Mouse (Mus musculus) kidney, adult 18-20 months (tissue): ENCODE data around the gene Hrh3.
A peak's percentile ranks its signal among the peaks of the same experiment; 100 is the strongest.

Experiments used
- DNase-seq: peaks from one replicate; pipeline ENCODE4 v3.0.0; 2021

Gene Hrh3

DNA sequence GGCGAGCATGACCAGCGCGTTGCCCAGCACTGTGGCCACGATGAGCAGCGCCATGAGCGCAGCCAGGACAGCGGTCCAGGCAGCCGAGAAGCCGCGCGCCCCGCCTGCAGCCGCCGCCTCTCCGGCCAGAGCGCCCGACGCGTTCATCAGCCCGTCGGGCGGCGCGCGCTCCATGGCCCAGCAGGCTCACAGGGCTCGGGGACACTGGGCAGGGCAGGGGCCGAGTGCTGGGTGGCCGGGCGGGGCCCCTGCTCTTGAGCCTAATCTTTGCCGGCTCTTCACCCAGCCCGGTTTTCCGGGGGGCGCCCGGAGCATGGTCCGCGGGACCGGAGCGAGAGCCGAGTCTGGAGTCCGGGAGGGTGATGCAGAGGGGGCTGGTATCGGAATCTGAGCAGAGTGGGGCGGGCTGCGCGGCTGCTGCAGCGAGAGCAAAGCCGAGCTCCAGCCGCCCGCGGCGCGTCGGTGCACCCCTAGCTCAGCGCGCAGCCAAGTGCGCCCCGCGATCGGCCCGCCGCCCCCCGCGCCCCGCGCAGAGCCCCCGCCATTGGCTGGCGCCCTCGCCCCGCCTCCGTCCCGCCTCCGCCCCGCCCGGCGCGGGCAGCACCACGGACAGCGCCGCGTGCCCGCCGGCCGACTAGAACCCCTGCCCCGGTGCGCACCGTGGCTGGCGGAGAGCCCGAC, at the start of gene Hrh3:
TSS of gene Hrh3 (minus strand) at position 511 of the 681 bp plus-strand sequence.
- peak; percentile 88 for DNase-seq

DNA sequence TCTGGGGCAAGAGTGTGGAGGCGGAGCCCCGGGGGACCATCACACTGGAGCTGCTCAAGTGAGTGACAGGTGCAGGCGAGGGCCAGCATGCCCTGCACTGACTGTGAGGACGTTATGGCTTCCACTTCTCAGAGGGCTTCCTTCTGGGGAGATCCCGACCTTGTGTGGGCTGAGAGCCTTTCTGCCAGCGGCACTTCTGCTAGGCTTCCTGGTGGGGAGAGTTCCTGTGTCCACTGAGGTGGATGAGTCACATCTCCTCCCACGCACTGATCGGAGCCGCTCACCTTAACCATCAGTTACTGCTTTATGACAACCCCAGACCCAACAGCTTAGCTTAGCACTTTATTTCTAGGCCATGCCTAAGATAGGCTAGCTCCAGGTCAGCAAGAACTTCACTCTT, 44.3 kb upstream of the Hrh3 start:
- no peak for DNase-seq

DNA sequence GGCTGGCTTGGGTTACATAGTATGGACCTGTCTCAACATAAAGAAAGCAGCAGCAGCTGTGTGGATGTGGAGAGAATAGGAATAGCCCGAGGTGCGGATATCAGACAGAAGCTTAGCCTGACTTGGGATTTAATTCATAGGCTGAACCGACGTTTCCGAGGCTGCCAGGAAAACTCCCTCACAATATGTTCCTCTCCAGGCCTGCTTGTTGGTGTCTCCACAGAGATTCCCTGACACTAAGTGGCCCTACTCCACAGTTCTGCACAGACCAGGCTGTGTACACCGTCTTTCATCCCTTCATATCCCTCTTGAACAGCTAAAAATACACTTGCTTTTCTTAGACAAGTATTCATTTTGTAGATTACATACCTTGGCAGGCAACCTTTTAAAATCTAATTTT, 43.1 kb upstream of the Hrh3 start:
- DNase-seq = no peak

DNA sequence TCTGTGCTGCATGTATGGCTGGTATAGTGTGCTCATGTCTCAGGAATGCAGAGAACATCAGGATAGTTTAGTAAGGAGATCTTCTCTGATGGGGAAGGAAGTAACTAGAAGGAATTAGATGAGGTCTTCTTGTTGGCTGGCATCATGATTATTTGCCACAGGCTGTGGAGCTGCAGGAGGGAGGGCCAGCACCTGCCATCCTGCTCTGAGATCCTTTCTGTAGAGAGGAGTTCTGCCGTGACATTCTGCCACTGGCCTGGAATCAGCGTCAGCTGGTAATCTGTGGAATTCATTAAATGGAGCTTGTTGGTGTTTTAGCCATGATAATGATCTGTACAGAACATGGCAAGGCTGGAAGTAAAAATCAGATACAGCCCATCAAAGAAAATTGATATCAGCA, 41.8 kb upstream of the Hrh3 start:
- DNase-seq = no peak

DNA sequence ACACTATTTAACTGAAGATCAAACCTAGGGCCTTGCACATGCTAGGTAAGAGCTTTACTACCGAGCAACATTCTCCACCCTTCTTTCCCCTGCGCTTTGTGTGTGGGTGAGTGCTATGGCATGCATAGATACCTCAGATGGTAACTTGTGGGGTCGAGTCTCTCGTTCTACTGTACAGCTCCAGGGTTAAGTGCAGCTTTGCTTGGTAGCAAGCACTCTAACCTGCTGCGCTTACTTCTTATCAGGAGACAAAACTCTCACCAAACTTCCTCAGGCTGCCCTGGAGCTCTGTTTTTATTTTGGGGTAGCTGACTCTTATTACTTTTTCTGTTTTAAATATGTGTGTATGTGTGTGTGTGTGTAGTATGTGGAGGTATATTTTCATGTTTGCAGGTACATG, 31.1 kb upstream of the Hrh3 start:
- no peak for DNase-seq

DNA sequence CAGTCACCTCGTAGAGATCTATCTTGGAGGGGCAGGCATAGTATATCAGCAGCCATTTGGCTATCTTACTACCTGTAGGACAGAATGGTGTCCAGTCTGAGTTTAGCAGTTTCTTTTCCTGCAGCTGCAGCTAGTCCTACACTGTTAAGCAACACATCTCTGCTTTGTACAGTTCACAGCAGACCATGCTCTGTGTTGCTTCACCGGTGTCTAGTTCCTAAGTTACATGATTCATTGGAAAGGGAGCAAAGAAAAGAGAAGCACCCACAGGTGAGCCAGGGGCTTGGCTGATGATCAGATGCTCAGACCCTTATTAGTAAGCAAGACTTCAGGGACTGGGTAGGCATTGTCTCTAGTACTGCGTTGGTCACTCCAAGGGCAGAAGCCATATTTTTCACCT, 29.6 kb upstream of the Hrh3 start:
- no peak for DNase-seq

DNA sequence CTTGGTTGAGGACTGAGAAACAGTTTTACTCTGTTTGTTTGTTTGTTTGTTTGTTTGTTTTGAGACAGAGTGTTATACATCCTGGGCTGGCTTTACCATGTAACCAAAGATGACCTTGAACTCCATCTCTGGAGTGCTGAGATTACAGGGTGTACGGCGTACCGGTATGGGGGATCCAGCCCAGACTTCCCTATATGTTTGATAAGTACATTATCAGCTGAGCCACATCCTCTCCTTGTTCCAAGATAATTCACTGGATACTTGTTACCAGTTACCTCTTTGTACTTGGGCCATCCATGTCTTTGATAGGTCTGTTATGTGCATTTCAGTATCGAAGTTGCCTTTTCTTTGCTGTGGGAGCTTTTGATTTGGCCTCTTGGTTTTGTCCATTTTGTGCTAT, 28.9 kb upstream of the Hrh3 start:
- DNase-seq = no peak

DNA sequence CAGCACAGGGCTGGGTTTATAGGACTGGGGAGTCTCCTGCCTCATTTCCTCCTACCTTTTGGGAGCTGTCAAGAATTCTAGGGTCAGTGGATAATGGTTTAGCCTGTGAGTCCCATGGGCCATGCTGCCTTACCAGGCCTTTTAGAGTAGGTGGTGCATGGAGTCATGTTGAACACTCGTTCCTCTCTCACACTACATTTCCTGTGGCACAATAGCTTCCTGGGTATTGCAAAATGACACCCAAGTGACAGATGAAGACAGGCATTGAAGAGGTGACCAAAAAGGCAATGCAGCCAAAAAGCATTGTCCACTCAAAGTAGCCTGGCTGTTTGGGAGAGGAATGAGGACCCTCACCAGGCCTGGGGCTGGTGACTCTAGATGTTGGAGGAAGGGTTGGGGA, 23.4 kb upstream of the Hrh3 start:
- no peak for DNase-seq

DNA sequence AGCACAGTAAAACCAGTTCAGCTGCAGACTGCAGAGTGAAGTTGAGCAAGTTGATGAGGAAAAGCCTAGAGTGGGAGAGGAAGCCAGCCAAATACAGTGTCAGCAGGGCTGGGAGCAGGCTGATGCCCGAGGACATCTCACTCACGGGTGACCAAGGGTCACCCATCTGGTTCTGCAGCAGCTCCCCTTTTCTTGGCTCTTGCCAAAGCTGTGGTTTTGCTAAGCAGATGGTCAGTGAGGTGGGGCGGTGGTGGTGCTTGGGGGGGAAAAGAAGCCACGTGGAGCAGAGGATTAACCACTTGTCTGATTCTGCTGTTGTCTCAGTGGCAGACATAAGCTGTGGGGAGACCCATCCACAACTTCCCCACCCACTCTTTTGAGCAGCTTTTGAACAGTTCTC, 21.9 kb upstream of the Hrh3 start:
- no peak for DNase-seq

DNA sequence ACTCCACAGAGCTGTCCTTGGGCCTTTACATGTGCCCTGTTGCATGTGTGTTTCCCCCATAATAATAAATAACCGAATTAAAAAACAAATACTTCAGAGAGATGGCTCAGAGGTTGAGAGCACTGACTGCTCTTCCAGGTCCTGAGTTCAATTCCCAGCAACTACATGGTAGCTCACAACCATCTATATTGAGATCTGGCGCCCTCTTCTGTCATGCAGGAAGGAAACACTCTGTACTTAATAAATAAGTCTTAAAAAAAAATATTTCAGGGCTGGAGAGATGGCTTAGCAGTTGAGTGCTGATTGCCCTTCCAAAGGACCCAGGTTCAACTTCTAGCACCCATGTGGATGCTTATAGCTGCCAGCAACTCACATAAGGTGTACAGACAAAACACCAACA, 19.9 kb upstream of the Hrh3 start:
- DNase-seq = no peak

DNA sequence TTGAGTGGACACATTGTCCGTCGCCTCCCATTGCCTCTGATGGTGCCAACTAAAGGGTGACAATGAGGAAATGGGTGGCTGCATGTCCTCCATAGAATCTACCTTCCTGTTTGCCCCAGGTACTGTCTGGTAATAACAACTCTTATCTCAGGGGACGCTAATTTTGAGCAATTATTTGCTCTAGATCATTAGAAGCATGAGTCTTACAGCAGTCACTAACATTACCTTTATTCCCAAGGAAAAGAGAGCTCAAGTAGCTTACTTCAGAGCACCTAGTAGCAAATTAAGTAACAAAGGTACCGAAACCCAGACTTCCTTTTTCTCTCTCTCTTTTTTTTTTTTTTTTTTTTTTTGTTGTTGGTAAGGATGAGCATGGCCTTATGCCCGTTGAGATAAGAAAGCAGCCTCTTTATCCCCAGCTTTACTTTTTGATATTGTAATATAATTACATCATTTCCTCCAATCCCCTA, 16.0 kb upstream of the Hrh3 start:
- DNase-seq = no peak

DNA sequence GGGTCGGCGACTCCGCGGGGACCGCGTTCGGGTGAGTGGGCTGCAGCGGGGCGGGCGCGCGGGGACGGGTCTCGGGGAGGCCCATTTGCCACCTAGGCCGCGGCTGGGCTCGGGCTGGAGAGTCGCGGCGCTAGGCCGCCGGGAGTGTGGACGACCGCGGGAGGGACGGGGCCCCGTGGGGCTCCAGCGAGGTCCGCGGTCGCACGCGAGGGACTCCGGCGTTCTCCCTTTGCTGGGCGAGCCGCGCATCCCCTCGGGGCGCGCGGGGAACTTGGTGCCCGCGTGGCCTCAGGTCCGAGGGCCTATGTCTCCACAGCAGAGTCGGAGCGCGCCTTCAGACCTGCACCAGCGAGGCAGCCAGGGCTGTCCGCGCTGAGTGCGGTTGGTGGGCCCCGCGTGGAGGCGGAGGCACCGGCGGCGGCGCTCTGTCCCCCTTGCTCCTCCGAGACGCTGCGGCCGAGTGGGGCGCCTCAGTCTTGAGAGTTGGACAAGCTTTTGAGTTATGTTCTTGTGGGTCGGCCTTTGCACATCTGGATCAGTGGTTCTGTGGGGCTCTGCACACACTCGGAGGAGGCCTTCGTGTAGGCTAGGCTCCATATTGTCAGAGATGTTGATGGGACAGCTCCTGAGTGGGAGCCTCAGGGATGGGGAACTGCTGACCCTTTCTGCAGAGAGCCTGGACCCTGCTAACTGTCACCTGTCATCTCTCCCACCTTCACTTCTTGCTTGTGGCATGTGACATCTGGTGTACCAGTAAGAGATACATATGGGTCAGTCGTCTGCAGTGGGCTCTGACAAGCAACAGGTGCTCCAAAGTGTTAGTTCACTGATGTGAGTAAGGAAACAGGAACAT, 15.4 kb upstream of the Hrh3 start:
- DNase-seq = no peak

DNA sequence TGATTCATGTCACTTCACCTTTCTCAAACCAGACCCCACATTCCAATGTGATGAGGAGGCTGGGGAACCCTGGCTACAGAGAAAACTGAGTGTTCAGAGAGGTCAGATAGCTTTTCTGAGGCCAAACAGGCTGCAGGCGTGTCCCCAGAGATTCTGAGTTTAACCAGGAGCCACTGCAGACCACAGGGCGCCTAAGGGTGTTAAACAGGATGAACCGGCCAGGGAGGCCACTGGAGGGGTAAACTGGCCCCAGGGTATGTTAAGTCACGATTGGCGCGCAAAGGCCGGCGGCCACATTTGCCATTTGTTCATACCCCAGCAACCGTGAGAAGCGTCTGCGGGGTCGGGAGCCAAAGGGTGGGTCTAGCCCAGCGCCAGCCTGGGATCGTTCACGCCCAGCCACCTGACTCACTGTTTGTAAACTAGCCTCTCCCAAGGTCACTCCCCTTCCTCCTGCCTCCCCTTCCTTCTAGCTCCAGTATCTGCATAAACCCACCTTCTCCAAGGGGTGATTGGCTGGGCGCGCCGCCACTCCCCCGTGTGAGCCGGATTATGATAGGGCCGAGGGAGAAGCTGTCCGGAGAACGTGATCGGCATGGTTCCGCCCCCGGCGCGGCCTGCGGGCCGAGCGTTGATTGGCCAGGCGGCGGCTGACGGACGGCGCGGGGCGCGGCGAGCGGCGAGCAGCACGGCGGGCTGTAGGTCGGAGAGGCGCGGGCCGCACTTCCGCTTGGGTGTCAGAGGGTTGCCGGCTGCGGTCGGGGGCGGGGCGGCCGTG, 14.6 kb upstream of the Hrh3 start, which contains the start of gene Osbpl2:
TSS of gene Osbpl2 (plus strand) at position 646 of the 778 bp plus-strand sequence.
- DNase-seq = peak; percentile 100

DNA sequence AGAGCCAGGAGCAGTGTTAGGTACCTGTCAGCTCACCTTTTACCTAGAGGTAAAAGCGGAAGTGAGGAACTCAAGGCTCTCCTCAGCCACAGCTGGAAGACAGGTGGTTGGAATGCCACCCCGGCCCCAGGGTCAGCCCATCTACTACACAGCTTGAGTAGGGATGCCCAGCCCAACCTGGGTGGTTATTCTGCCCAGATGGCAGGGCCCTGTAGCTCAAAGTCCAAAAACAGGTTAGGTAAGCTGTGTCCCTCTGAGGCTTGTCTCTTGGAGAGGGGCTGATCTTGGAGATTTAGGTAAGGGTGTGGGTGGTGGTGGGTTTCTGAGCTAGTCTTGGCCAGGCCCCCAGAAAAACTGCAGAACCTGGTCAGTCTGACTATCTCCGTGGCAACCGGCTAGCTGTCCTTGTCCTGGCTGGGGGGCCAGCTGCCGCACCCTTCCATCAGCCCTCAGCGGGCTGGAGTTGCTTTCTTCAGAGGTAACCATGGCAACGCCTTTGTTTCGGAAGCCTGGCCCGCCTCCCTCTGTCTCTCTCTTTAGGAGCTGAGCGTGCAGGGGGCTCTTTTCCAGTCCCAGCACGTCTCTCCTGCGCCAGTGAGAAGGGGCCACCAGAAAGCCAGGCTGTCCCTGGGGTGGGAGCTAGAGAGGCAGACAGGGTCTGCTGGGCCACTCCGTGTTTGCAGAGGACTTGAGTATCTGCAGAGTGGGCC, 13.4 kb upstream of the Hrh3 start:
- no peak for DNase-seq

DNA sequence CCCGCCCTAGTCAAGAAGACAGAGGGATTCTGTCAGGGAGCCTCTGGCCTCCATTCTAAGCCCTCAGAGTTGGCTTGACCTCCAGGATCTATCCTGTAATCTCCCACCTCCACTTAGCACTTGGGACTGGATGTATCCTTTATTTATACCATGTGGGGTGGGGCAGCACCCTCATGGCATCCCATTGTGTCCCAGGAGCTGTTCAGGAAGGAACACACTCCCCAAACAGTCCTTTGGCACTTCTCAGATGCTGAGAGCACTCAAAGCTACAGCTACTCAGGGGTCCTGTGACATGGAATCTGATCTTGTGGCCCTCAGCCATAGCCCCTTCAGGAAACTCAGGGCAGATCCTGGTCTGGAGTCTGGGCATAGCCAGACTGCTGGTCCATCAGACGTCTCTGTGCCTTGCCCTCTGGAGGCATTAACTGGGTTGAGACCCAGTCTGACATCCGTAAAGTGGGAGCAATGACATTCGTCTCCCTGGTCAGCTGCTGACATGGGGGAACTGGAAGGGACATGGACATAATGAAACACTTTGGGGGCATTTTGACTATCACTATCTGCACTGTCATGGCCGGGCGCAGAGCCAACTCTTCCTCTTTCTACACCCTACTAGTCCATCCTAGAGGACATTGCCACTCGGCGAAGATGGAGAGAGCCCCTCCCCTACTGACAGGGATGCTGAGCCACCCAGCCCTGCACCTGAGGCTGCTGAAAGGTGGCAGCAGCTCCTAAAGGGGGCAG, 12.6 kb upstream of the Hrh3 start:
- no peak for DNase-seq

DNA sequence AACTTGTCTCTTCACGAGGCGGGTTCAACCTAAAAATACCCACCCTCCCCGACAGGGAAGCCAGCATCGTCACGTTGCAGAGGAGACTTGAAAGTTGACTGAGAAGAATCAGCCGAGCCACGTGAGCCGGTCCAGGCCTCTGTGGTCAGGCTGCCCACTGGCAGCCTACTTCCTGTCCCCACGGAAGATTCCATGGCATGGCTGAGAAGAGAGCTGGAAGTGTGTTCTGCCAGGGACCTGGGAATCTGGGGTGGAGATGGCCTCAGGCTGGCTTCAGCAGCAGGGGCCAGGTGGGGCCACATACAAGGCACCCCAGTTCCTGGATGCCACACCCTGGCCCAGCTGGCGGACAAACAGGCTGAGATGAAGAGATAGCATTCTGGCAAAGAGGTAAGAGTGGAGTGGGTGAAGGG, 11.8 kb upstream of the Hrh3 start:
- no peak for DNase-seq

DNA sequence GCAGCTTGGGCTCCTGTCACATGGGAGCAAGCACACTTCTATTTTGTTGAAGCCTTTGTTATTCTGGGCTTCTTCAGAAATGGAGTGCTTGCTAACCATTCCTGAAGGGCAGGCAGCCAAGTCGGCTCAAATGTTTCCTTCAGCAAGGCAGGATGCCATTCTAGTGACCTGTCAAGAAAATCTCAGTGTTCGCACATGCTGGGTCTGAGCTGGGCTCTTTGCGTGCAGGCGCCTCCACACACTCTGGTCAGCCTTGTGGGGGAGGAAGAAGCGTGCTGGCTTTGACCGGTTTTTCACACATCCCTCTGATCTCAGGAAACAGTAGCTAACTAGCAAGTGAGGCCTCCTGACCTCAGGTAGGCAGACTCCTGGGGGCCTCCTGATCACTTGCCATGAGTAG, 11.0 kb upstream of the Hrh3 start:
- peak; percentile 57 for DNase-seq

DNA sequence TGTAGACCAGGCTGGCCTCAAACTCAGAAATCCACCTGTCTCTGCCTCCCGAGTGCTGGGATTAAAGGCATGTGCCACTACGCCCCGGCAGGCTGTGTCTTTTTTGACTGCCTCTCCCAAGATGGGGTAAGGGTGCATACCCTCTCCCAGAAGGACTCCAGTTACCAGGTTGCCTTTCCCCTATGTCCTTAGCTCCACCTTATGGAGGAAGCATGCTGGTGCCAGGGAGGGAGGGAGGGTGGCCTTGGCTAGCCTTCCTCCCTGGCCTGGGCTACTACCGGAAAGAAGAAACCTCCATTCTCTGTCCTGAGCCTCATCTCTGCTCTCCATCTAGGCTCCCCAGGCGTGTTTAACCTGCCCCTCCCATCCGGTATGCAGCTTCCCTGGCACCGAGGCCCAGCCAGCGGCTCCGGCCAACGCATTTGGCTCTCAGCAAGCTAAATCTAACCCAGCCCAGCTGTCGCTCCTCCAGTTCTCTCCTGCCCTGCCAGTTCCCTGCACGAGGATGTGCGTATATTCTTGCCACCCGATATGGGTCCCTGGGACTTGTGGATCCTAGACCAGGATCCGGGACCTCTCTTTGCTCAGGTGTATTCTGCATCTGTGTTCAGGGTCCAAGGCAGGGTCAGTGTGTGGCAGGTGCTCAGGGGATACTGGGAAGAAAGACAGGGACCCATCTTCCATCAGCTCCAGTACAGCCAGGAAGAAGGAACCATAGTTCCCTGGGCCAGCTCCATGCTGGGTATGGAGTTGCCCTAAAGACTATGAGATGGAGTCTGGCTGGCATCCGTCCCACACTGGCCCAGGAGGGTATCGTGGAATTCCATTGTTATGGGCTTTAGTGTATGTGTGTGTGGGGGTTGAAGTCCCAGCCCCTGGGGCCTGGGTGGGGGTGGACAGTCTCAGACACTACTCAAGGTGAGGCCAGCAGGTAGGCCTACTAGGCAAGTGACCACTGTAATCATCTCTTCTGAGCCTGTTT, 9.9 kb upstream of the Hrh3 start:
- no peak for DNase-seq

DNA sequence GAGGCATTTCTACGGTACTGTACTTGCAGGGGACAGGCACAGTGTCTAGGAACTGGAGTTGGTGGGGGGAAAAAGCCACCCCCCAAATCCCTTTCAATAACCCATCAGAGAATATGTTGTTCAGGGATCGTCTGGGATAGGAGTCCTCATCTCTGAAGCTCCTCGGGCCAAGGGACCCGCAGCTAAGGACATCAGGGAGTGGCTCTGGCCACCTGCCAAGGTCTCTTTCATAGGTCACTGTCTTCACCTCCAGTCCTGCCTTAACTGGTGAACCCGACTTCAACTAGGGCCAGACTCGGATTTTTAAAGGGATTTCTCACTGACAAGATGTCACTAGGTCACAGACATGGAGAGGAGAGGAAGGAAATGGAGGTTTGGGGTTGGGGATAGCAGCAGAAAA, 4.0 kb upstream of the Hrh3 start:
- DNase-seq = no peak

DNA sequence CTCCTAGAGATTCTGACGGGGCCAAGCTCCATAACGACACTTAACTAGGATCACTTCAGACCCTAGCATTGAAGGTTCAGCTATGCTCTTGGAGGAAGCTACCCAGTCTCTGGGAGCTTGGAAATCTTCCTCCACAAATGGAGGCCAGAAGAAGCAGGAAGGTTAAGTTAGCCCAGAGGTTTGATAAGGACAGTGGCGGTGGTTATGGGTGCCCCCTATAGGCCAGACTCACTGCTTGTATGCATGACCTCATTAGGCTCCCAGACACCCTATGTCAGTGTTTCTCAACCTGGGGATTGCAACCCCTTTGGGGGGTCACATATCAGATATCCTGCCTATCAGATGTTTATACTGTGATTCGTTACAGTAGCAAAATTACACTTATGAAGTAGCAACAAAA, 2.8 kb upstream of the Hrh3 start:
- DNase-seq = no peak
